Mouse (Mus musculus): ENCODE data around the gene Rapgef4.

Rapgef4 gene

DNA sequence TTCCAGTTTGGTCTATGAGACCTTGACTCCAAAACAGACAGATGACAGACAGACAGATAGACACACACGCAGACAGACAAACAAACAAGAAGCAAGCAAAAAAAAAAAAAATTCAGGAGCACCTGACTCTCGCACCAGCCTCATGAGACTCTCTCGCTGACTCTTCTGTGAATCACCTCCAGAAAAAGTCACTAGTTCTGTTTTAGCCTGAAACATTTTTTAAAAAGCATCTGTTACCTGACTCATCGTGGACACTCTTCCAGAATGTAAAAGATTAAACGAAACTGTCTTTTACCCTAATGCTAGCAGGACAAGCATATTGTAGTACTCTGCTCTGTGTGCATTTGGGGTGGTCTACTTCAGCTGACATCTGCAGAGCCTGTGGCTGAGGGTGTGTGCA lies 44.6 kb downstream of the Rapgef4 start:
- in situ Hi-C loops (cut with MboI; ENCODE audit: low sequenced_read_pairs) = no loop called here

DNA sequence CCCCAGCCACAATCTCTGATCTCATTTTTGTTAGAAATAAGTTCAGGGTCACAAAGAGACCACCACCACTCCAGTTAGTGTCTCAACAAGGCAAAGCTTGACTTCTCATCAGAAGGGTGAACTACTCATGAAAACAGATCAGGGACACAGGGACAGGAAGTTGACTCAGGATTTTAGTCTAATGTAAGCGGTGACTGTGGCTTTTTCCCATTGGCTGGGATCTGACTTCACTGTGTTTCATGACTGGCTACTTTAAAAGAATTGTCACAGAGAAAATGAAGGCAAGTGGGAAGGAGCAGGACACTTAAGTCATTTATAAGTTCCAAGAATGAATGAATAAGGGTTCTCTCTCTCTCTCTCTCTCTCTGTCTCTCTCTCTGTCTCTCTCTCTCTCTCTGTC lies 45.5 kb downstream of the Rapgef4 start:
- in situ Hi-C loops (cut with MboI; ENCODE audit: low sequenced_read_pairs) = no loop called here

DNA sequence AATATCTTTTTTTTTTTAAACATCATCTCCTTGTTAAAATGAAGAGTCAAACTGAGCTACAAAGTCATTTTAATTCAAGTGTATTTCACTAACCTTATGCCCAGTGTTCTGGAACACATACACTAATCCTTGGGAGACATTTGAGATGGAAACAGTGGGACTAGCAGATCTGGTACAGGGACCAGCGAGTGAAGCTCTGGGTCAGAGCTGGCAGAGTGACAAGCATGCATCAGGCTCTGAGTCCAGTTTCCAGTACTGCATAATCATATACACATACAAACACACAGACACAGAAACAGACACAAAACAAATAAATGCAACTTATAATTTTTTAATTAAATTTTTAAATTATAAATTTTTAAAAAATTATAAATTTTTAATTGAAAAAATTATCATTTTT lies 48.0 kb downstream of the Rapgef4 start:
- in situ Hi-C loops (cut with MboI; ENCODE audit: low sequenced_read_pairs) = no loop called here

DNA sequence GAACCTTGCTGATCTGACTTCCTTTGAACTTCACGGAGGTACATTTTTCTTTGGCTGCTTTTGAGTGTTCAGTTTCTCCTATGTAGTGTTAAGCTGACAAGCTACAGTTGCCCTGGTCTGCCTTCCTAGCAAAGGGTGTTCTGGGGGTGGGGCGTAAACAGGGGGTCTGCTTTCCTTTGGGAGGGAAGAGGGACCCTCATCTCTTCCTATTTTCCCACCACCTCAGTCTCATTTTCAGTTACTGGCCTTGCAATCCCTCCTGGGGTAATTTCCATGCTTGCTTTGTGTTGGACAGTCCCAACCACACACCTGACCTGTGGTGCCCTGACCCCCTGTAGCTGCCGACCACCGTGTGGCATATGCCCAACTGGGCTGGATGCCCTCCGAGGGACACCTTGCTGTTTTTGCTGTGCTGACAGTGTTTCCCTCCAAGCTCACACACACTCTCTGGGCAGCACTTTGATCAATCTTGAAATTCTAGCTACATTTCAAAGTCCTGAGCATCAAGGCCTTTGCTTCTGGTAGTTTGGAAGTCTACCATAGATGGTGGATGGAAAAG lies 48.6 kb downstream of the Rapgef4 start:
- in situ Hi-C loops (cut with MboI; ENCODE audit: low sequenced_read_pairs) = no loop called here

DNA sequence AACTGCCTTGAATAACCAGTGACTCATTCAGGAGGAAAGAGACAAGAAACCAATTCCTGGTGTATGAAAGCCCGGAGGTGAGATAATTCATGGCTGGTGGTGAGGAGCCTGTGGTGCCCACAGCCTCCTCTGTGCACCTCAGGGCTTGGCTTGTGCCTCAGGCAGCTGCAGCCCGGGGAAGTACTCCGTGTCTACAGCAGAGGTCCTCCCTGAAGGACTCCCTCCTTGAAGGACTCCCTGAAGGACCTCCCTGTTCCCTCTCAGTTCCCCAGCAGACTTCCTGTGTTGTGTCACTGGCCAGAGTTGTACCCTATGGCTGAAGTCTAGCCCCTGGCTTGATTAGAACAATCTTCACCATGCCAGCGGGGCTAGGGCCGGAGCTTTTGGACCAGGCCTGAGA lies 50.7 kb downstream of the Rapgef4 start:
- in situ Hi-C loops (cut with MboI; ENCODE audit: low sequenced_read_pairs) = no loop called here

DNA sequence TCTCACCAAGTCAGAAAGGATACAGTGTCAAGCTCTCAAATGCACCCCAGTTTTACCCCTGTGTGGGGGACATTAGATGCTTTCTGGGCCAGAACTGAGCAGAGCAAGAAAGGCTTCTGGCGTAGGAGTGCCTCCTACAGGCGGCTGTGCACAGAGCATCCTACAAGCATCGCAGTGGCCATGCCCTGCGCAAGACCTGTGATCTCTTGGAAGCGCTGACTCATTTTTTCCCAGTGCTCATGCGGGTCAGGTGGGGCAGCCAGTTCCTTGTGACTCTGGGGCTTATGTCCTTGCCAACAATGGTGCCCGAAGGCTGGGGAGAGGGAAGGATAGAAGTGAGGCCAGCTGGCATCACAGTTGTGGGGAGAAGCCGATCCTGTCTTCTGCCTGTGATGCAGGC lies 54.6 kb downstream of the Rapgef4 start:
- in situ Hi-C loops (cut with MboI; ENCODE audit: low sequenced_read_pairs) = no loop called here

DNA sequence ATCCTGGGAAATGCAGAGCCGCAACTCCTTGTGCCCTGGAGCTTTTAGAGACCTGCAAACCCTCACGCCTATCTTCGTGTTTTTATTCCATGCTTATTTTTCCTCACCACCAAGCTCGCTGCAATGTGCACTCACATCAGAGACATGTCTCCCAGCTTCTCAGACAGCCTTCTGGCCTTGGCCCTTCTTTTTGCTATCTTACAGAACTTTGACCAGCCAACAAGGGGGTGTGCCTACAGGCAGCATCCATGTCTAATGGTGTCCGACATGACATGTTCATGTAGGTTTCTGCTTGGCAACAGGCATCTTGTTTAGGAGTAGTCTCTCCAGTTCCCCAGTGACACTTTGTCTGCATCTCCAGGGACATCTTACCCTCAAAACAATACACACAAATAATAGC lies 56.3 kb downstream of the Rapgef4 start:
- in situ Hi-C loops (cut with MboI; ENCODE audit: low sequenced_read_pairs) = no loop called here

DNA sequence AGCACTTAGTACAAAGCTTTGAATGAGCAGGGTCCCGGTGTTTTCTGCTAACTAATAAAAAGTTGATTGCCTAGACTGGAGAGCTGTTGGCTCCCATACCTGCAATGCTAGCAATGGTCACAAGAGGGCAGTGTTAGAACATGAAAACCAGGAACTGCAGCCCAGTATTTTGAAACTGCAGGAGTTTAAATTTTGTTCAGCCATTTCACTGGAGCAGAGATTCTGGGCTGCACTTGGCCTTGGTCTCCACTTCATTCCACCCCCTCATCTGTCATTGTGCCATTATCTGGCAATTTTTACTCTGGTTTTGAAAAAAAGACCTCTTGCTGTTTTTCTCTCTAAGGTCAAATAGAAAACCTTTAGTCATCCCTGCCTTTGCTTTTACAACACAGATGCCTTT lies 57.2 kb downstream of the Rapgef4 start:
- in situ Hi-C loops (cut with MboI; ENCODE audit: low sequenced_read_pairs) = no loop called here

DNA sequence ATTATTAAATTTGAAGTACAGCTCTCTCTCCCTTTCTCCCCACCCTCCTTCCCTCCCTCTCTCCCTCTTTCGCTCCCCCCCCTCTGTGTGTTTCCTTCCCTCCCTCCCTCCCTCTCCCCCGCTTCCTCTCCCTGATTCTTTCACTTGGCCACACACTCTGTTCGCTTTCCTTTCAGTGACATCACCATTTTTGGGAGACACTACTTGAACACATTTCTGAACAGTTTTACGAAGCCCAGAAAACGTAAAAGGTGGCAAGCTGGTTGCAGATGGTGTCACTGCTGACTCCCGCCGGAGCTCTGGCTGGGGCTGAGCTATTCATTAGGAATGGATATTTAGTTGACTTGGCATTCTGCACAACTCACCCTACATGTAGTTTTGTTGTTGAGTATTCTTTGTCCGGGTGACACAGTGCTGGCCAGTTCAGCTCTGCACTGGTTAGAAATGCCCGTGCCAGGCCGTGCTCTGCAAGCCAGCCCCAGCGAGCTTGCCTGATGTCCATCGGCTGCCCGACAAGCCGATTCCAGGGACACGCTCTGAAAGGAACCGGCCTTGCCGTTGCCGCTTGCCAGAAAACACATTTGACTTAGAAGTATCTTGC lies 57.7 kb downstream of the Rapgef4 start:
- in situ Hi-C loops (cut with MboI; ENCODE audit: low sequenced_read_pairs) = no loop called here

DNA sequence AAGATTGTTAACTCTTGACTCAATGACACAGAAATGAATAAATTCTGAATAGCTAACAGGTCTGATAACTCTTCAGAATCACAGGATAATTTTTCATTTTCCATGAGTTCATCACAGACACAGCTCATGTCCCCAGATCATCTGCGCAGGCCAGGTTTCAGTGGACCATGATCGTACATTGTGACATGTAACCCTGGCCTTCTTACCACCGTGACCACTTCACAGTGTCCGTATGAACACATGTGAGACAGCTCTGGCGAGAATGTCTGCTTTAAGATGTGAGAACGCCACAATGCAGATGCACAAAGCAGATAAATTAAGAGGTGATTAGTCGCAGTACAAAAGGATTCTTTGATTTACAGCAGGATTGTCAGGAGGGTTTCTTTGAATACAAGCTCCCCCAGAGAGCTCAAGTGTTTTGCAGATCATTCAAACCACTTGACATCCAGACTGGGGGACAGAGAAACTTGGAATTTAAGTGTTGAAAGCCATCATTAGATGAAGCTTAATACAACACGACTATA lies 58.5 kb downstream of the Rapgef4 start:
- in situ Hi-C loops (cut with MboI; ENCODE audit: low sequenced_read_pairs) = no loop called here

DNA sequence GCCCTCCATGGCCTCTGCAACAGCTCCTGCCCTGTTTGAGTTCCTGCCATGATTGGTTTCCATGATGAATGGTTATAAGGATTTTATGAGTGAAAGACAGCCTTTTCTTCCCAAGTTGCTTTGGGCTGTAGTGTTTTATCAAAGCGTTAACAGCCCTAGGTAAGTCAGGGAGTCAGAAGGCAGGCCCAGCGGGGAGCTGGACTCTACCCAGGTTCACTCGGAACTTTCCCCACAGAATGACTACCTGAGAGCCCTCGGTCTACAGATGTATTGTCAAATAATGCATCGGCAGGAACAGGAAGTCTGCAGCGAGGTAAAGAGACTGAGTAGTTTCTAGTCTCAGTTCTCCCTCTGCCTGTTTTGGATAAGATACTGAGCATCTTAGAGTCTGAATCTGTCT lies 60.0 kb downstream of the Rapgef4 start:
- in situ Hi-C loops (cut with MboI; ENCODE audit: low sequenced_read_pairs) = no loop called here

DNA sequence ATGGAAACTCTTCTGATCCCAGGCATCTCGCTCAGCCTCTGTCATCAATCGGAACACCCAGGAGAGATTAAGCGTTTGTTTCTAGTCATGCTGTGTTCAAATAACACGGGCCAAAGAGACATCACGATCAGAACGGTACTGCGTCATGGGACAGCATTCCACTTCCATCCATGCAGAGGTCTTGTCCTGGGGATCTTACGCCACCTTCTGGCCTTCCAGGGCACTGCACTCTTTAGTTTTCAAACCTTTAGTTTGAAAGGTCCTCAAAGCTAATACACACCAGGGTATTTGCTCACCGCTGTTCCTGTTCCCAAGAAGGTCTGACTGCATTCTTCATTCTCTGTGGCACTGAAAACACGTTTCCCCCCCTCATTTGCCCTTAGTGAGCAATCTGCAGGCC lies 61.1 kb downstream of the Rapgef4 start:
- in situ Hi-C loops (cut with MboI; ENCODE audit: low sequenced_read_pairs) = no loop called here

DNA sequence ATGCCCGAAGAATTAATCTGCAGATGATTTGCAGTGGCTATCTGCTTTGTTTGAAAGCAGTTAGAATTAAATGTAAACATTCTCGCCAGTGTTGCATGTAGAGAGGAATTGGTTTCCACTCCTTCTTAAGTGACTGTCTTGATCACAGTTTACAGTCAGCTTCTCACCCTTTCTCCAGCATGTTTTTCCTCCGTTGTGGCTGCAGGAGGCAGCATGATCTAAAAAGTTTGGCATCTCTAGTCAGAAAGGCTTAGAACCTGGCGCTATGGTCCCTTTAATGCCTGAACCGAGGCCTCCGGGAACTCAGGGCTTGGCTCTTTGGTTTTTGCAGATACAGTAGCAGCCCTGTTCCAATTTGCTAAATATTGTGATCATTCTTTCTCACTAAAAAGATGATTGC lies 63.2 kb downstream of the Rapgef4 start:
- in situ Hi-C loops (cut with MboI; ENCODE audit: low sequenced_read_pairs) = no loop called here

DNA sequence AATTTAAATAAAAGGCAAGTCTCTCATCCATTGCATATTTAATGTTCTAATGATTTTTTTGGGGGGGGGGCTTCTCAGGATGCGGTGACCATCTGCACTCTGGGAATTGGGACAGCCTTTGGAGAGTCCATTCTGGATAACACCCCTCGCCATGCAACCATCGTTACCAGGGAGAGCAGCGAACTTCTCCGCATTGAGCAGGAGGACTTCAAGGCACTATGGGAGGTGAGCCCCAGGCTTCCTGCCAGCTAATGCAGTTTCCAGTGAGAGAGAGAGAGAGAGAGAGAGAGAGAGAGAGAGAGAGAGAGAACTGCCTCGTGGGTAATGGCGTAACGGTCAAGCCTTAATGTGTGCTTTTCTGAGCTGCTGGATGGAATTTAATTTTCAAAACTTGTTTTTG lies 64.0 kb downstream of the Rapgef4 start:
- in situ Hi-C loops (cut with MboI; ENCODE audit: low sequenced_read_pairs) = no loop called here

DNA sequence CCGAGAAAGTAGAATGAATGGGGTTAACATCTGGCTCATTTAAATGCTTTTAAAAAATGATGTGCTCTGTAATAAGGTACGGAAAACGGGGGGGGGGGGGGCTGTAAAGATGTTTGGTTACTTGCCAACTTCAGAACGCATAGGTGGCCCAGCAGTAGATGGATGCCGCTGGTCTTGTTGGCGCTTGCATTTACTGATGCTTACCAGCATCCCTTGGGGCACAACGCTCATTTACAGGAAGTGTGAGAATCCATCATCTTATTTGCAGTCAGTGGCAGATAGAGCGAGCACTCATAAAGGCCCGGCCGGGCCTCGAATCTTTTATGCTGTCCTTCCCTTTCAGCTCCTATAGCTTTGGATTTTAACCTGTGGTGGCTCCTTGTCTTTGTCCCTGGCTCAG lies 64.6 kb downstream of the Rapgef4 start:
- in situ Hi-C loops (cut with MboI; ENCODE audit: low sequenced_read_pairs) = no loop called here

DNA sequence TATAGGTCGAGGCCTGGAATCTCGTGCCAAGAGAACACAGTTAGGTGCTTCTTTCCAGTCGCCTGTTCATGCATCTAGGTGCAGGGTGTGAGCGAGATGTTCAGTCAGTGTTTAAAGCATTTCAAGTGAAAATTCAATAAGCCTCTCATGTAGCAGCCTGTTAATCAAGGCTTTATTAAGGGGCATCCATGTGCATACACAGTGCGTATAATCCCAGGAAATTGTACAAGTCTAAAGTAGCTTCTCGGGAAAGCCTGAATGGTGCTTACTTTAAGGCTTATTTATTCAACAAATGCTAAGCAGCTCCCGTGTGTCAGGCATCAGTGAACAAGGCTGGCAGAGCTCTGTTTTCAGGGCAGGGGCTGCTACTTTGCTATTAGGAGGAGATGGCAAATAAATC lies 69.4 kb downstream of the Rapgef4 start:
- in situ Hi-C loops (cut with MboI; ENCODE audit: low sequenced_read_pairs) = no loop called here

DNA sequence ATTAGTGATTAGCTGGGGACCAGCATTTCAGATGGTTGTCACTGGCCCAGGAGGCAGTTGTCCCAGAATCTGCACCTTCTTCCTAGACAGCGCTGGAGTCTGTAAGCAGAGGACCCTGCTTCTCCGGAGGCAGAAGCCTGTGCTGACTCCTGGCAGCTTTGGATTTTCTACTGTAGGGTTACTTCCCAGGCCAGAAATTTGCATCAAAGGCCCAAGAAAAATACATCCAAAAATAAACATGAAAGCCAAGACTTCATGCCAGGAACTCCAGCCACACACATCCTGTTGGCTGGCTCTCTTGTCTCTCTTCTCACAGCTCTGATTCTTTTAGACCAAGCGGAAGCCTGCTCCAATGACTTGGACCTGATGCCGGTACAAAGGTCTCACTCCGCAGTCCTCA lies 73.2 kb downstream of the Rapgef4 start:
- in situ Hi-C loops (cut with MboI; ENCODE audit: low sequenced_read_pairs) = no loop called here

DNA sequence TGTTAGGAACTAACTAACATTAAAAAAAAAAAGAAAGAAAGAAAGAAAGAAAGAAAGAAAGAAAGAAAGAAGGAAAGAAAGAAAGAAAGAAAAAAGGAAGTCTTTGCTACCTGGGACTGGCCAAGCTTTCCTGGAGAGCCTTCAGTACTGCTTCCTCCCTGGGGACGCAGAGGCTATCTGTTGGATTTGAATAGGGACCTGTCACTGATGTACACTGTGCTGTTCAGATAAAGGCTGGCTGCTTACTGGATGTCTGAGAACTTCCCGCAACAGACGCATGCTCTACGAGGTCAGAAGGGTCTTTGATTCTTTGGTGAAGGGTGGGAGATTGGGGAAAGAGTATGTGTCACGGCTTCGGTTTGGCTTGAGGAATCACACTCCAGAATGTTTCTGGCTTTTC lies 73.7 kb downstream of the Rapgef4 start:
- in situ Hi-C loops (cut with MboI; ENCODE audit: low sequenced_read_pairs) = no loop called here

DNA sequence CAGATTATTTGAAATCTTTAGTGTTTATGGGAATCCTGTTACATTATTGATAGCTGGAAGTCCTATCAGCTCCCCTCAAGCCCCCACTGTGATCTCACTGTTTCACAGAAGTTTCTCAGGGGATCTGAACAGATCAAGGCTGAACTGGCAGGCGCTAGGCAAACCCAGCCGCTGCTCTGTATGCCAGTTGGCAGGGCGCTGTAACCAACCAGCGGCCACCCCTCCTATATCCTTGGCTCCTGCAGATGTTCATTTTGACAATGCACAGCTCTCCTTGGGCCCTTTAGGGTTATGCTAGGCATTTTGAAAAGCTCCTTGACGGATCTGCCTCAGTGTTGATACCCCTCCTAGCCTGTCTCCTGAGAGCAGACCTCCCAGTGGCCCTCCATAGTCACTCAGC lies 74.4 kb downstream of the Rapgef4 start:
- in situ Hi-C loops (cut with MboI; ENCODE audit: low sequenced_read_pairs) = no loop called here

DNA sequence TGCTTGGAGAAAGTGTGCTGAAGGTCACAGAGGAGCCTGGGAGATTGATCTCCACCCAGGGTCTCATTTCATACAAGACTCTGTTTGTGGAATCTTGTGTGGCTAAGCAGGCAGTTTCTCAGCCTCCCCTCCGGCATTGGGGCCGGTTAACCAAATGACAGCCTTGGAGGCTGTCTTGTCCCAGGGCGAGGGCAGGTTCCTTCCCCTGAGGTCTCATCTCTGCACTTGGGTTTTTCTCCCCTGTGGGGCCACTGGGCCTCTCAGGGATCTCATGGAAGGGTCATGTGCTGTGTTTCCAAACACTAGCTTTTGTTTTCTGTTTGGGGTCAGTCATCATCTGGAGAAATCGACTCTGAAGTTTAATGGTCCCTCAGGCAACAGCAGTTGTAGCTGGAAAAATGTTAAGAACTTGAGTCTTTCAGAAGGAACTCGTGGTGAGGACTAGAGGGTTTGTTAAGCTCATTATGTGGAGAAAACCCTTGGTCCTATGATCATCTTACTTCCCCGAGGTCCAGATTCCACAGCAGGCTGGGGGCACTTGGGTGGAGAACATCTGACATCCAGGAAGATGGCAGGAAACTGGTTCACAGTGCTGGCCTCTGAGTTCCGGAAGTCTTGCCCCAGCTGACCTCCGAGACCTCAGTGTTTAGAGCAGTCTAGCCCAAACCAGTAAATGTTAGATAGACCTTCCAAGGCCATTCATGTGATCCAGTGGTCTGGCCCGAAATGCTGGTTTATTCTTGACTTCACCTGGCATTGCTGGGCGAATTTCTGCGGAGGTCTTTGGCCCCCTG lies 75.2 kb downstream of the Rapgef4 start:
- in situ Hi-C loops (cut with MboI; ENCODE audit: low sequenced_read_pairs) = no loop called here

DNA sequence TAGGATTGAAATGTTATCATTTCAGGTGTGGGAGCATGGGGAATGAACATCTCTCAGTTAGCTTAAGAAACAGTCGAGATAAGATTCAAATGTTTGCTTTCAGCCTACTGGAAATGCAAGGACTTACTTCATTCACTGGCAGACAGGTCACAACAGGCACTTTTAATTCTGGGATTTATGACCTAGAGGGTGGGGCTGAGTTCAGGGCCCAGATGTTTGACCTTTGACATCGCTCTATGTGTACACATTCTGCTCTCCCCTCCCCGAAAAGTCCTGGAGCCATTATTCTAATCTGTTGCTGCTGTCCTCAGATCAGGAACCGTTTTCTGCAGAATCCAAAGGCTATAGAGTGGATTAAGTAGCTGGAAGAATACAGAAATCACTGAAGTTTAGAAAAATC lies 81.9 kb downstream of the Rapgef4 start:
- in situ Hi-C loops (cut with MboI; ENCODE audit: low sequenced_read_pairs) = no loop called here

DNA sequence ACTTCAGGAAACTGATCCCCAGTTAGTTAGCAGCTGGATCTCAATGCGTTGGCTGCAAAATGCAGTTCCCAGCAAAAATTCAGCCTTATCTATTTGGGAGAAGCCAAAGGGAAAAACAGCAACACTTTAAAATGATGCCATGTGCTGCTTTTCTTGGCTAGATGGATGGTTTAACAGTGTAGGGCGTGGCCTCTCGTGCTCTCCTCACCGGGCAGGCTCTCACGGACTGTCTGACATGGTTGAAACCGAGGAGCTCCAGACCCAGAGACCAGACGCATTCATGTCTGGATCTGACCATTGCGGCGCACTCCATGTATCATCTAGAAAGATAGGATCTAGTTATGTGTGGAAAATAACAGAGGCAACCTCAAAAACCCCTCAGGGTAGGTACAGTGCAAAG lies 87.5 kb downstream of the Rapgef4 start:
- in situ Hi-C loops (cut with MboI; ENCODE audit: low sequenced_read_pairs) = no loop called here

All from CH12F3 (cell line).